Mouse (Mus musculus): Measurements from ENCODE around the gene Smarca4.

DNA sequence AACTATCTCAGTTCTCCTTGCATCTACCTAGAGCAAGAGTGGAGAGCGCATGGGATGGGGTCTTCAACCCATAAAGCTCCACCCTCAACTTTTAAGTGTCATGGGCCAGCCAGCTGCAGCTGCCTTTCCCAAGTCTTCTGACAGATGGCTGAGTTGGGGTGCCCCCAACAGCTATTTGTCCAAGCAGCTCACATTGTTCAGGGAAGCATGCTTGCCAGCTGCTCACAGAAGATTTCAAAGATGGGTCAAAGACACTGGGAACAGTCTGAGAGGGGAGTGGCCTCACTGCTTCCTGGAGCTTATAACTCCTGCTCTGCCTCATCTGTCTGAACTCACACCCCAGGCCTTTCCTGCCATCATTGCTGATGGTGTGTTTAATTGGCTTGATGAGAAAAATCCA lies 39.7 kb upstream of the Smarca4 start:
- TF ChIP-seq CTCF (IDR thresholded peaks at IDR 0.05; ENCODE audit: low read depth, low read length) (no peak), POLR2A (IDR thresholded peaks at IDR 0.05; ENCODE audit: borderline replicate concordance, low read depth, low read length) (no peak)

All from bone marrow macrophage, adult 2 months (primary cell).